Mouse (Mus musculus): ENCODE data around the gene Lamp1.

The Lamp1 gene

DNA sequence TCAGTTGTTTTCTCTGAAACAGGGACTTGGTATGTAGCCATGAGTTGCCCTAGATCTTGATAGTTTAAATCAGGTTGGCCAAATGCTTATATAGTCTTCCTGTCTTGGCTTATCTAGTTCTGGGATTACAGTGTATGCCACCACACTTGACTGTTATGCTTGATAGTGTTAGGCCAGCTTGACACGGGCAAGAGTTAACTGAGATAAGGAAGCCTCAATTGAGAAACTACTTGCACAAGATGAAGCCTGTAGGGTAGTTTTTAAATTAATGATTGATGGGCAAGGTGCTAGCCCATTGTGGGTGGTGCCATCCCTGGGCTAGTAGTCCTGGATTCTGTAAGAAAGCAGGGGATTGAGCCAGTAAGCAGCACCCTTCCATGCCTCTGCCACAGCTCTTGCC, 4.6 kb downstream of the Lamp1 start:
- DNase-seq (ENCODE audit: low read depth), result peak; percentile 55

DNA sequence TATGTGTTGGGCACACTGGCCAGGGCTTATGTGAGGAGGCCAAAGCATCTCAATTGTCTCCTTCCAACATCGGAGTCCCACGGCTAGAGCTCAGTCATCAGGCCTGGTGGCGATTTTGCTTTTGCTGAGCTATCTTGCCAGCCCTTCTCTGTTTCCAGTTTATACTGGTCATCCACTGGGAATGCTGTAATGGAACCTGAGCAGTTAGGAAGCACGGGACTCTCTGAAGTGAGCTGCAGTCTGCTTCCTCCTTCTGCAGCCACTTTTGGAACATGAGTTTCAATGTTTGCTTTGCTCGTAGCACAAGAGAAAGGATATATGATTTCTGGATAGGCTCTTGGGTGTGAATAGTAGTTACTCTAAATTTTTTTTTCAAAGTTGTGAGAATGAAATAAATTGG, 5.4 kb downstream of the Lamp1 start:
- DNase-seq (ENCODE audit: low read depth), result no peak

DNA sequence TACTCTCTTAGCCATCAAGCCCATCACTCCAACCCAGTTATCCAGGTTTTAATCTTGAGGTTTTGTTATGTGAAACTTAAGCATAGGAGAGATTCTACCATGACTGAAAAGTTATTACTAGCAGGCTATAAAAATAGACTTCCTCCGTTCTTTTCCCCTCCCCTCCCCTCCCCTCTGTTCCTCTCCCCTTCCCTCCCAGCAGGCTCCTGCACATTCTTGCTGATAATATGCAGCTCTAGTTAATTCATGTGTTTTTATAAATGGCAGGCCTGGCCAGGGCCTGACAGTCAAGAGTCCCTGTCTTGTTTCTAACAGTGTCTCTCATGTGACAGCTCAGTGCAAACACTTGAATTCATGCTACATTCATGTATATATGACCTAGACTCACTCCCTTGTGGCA, 11.5 kb downstream of the Lamp1 start:
- no peak for DNase-seq (ENCODE audit: low read depth)

DNA sequence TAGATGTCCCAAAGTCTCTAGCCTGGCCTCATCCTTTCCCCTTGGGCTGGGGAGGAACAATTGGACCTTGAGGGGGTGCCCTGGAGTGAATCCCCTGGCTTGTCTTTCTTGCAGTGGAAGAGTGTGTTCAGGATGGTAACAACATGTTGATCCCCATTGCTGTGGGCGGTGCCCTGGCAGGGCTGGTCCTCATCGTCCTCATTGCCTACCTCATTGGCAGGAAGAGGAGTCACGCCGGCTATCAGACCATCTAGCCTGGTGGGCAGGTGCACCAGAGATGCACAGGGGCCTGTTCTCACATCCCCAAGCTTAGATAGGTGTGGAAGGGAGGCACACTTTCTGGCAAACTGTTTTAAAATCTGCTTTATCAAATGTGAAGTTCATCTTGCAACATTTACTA, 15.3 kb downstream of the Lamp1 start:
- no peak for DNase-seq (ENCODE audit: low read depth)

DNA sequence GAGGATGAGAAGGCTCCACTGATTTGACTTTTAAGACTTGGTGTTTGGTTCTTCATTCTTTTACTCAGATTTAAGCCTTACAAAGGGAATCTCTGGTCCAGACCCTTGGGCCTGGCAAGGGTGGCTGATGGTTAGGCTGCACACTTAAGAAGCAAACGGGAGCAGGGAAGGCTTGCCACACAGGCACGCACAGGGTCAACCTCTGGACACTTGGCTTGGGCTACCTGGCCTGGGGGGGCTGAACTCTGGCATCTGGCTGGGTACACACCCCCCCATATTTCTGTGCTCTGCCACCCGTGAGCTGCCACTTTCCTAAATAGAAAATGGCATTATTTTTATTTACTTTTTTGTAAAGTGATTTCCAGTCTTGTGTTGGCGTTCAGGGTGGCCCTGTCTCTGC, 15.8 kb downstream of the Lamp1 start:
- no peak for DNase-seq (ENCODE audit: low read depth)

DNA sequence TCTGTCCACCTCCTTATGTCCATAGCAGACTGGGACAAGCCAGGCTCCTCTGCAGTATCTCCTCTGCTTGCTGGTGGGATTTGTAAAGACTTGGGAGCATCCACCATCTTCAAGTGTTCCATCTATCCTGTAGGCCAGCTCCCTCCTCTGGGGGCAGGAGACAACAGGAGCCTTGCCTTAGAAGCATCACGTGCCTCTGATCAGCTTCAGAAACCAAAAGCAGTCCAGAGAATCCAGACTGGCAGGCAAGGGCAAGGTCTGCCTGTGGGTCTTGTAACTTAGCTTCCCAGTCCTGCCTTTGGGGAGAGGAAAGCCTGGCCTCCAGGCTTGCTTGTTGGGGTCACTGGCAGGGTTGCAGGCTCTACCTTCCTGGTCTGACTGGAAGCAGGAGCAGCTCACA, 16.7 kb downstream of the Lamp1 start:
- DNase-seq (ENCODE audit: low read depth), result no peak

DNA sequence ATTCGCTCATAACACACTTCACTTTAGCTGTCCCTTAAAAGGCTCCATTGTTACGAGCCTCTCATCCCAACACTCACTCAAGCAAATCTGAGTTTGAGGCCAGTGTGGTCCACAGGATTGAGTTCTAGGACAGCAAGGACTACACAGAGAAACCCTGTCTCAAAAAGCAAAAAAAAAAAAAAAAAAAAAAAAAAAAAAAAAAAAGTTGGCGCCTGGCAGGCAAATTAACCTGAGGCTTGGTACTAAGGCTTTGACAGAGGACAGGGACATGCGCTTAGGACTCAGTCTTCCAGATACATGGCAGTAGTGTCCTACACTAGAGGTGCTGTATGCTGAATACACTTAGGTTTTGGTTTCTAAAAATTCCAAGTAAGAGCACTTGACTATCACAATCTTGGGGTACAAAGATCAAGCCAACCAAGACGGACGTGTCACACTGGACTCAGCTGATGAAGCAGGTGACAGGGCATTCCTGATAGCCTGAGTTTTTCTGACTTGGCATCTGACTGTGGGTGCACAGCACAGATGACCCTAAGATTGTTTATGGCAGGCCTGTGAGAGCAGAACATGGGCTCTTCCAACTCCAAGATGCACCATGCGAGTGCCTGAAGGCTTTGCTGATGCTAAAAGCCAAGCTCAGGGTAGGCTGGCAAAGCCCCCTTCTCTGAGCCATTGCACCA, 18.4 kb downstream of the Lamp1 start:
- DNase-seq (ENCODE audit: low read depth), result no peak

DNA sequence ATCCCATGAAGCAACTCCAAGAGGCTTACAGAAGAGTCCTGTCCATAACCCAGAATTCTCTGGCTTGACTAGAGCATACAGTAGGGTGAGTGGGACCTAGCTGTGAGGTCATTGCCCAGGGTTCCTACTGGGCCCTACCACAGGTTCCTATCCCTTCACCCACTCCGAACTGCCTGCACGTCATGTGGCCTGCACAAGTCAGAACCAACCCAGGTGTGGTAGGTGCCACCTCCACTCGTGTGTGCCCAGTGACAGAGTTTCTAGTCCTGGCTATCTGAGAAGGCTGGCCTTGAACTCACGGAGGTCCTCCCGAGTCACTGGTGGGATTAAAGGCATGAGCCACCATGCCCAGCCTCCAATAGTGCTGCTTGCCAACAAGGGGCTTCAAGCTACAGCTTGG, 19.2 kb downstream of the Lamp1 start:
- DNase-seq (ENCODE audit: low read depth), result no peak

DNA sequence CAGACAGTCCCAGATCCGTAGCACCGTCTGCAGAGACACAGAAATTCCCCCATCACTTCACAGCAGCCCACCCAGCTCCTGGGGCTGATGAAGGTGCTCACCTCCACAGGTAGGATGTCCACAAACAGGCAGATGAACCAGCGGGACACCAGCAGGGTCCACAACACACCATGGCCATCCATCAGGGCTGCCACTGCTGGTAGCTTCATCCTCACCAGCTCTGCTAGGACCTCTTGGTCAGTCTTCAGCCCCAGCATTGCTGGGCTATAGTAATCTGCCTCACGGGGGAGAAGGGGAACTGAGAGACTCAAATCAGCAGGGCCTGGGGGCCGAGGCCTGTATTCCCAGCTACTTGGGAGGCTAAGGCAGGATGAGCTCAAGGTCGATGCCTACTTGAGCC, 20.5 kb downstream of the Lamp1 start:
- no peak for DNase-seq (ENCODE audit: low read depth)

DNA sequence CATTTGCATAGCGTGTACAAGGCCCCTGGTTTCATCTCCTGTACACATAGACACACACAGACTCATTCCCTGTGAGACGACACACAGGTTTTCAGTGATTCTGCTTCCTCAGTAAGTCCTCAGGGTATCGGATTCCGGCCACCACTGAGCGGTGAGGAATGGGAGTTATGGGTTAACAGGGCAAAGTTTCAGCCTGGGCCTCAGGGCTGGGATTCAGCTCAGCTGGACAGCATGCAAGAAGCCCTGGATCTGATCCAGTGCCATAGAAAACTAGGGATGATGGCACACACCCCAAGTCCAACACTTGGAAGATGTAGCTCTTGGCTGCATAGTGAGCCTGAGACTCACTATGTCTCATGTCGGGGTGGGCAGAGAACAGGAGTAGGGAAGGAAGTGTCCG, 21.0 kb downstream of the Lamp1 start:
- DNase-seq (ENCODE audit: low read depth), result no peak

DNA sequence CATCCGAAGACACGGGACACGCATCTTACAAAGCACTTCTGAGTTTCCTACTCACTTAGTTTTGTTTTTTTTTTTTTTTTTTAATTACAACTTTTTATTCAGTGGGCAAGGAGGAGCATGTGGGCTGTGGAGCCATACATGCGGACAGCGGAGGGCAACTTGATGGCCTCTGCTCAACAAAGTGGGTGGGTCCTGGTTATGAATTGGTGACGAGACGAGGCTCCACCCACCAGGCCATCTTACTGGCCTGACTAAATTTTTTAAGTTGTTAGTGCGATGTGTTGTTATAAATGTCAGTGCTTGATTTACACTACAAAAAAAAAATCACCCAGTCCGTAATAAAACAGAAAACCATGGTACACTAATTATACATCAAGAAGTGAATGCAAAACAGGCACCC, 21.4 kb downstream of the Lamp1 start:
- no peak for DNase-seq (ENCODE audit: low read depth)

DNA sequence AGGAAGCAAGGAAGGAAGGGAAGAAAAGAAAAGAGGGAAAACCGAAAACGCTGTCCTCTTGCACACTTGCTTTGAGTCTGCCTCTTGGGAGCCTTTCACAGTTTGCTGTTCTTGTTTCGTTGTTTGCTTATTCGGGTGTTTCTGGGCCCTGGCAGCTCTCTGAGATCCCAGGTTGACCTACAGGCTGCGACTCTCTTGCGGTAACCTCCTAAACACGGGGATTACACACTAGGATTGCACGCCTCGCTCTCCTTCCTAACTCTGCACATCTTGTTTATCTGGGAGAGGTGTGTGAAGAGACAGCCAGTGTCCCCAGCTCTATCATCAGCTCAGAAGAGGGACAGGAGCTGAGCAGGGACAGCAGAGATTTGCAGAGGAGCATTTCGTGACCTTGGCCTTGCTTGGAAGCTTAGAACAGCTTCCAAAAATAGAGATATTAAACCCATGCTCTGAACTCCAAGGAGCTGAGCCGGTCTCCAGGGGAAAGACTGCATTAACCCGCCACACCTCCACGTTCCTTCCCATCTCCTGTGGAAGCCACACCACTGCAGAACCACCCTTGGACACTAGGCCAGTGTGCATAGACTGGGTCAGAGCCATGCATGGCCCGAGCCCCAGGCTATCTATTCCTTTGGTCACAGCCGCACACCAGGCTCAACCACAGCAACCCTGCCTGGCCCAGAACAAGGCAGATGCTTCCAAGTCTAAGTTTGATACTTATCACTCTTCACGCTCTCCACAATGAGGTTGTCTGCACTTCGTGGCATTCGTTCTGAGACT, 22.1 kb downstream of the Lamp1 start:
- DNase-seq (ENCODE audit: low read depth), result no peak

DNA sequence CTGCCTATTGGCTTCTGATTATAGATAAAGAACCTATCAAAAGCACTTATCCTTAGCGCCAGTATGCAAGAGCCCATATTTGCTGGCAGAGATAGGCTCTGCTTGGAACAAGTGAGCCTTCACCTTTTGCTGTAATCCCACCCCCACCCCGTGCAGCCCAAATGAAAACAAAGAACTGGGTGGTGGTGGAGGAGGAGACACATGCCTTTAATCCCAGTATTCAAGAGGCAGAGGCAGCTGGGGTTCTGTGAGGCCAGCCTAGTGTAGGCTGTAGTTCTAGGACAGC, 22.7 kb downstream of the Lamp1 start:
- no peak for DNase-seq (ENCODE audit: low read depth)

DNA sequence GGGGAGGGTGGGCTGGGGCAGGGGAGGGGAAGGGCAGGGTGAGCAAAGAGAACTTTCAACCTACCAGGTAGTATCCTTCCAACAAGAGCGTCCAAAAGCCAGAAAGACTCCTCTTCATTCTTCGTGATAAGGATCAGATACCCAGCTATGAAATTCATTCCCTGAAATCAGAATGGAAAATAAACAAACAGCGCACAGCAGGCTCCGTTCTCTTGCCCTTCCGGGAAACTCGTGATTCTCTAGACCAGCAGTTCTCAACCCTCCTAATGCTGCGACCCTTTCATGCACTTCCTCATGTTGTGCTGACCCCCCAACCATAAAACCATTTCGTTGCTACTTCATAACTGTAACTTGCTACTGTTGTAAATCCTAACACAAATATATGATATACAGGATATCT, 27.9 kb downstream of the Lamp1 start:
- no peak for DNase-seq (ENCODE audit: low read depth)

DNA sequence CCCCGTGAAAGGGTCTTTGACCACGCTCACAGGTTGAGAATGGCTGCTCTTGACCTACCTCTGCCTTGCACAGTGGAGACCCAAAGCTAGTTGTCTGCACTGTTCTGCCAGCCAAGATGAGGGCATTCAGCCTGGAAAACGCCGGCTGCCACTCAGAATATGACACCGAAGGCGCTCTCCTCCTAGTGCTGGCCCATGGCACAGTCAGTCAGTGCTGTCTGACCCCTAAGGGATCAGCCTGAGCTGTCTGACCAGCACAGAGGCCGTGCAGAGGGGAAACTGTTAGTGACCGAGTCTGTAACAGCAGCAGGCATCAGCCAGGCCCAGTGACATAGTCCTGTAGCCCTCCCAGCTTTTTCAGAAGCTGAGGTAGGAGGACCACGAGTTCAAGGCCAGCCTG, 28.3 kb downstream of the Lamp1 start:
- no peak for DNase-seq (ENCODE audit: low read depth)

DNA sequence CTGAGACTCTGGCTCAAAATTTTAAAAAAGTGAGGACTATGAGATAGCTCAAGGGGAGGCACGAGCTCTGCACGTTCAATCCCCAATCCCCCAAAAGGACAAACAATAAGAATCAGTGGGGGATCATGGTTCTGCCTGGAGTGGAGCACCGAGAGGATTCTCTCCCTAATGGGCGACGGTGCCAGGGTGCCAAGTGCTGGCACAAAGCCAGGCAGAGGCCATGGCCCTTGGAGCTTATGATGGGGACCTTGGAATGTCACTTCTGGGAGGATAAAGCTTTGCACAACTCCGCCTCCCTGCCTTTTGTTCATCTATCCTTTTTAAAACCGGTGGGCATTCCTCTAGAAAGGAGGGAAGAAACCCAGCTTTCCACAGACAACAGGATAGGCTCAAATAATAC, 28.7 kb downstream of the Lamp1 start:
- DNase-seq (ENCODE audit: low read depth), result no peak

DNA sequence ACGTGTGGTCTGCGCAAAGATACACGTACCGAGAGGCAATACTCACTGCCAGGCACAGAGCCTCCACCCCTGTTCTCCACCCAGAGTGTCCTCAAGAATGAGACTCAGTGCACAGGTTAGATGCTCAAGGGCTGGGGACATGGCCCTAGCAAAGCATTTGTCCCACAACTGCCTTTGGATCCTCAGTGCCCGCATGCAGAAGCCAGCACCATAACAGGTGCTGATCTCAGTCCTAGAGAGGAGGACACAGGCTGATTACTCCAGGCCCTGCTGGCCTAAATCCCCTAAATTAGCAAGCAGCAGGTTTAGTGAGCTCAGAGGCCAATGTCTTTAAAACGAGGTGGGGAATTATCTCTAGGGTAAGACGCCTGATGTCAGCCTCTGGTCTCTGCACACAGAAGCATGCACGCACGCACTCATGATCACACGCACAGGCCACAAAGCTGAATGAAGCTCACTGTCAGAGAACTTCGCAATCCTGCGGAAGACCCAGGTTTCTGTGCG, 29.1 kb downstream of the Lamp1 start:
- DNase-seq (ENCODE audit: low read depth), result no peak

DNA sequence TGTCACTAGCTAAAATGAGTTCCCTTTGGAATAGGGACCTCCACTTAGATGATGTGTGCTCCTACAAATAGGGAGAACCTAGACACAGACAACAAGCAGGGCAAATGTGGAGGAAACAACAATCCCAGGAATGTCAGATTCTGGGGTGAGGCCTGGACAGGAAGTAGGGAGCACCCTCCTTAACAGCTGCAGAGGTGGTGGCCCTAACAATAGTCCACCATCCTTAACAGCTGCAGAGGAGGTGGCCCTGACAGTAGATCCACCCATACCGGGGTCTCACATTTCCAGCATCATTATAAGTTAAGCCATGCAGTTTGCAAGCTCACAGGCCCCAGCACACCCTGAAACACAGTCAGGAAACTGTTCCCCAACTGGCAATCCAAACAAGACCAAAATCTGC, 29.9 kb downstream of the Lamp1 start:
- no peak for DNase-seq (ENCODE audit: low read depth)

DNA sequence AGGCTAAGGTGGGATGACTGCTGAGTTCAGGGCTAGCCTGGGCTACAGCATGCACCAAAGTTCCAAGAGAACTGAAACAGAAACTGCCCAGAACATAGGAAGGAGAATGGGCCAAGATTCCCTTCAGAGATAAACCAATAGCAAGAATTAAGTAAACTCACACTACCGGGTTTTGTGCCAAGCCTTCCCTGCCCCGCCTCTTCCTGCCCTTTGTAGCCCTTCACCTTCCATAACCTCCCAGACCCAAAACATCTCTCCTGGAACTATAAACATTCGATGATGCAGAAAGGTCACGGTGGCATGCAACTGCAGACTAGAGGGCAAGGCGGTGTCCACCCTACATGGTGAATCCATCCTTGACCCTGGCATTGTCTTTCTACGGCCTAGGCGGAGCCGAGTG, 31.3 kb downstream of the Lamp1 start:
- DNase-seq (ENCODE audit: low read depth), result no peak

DNA sequence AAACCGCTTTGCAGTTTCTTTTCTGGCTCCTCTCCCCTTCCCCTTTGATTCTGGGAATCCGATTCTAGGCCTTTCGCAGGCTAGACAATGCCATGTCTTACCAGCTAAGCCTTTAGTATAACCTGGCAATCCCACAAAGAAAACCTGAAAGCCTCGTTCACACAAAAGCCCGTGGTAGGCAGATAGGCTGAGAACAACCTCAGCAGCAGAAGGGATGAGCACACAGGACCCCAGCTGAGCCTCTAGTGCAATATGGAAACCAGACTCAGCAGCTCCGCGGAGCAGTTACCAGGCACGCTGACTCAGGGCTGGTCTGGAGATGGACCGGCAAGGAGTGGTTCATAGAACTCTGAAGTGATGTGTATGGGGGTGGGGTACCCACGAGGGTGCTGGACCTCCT, 35.9 kb downstream of the Lamp1 start:
- DNase-seq (ENCODE audit: low read depth), result no peak

DNA sequence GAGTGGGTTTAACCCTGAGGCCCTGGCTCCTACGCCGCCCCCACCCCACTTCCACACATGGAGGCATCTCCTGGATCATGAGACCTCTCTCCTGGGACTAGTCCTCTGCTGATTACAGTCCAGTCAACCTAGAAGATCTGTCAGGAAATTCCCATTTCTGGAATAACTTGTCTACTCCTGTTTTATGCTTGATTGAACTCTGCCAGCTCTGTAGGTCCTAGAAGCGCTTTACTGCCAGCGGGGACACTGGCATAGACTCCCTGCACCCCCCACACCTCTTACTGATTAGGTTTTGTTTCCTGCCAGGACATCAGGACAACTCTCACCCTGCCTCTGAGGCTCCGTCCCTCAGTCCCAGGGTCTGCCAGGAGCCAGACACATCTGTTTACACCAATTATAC, 38.5 kb downstream of the Lamp1 start:
- no peak for DNase-seq (ENCODE audit: low read depth)

DNA sequence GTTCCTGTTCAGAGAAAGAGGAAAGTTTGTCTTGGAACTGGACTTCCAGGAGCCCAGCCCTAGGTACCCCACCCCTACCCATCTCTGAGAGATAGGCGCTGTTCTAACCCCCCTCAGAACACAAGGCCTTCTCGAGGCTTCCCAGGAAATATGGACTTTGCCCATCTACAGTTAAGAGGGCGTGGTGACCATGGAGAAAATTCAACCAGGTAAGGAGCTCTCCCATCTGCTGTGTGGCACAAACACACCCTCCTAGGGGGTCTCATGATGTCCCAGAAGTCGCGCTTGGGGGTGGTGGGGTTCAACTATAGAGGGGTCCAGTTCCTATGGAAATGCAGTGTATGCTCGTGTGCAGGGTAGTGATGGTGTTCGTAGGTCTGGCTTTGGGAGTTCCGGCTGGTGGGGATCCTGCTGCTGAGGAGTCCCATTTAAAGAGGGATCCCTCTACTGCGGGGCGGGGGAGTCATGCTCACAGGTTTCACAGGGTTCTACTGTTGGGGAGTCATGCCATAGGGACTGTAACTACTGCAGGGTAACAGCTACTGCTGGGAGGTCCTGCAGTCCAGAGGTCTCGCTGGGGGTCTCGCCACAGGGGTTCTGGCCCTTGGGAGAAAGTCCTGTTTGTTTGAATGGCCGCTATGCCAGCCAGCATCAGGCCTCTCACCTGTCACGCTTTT, 40.6 kb downstream of the Lamp1 start:
- DNase-seq (ENCODE audit: low read depth), result no peak

DNA sequence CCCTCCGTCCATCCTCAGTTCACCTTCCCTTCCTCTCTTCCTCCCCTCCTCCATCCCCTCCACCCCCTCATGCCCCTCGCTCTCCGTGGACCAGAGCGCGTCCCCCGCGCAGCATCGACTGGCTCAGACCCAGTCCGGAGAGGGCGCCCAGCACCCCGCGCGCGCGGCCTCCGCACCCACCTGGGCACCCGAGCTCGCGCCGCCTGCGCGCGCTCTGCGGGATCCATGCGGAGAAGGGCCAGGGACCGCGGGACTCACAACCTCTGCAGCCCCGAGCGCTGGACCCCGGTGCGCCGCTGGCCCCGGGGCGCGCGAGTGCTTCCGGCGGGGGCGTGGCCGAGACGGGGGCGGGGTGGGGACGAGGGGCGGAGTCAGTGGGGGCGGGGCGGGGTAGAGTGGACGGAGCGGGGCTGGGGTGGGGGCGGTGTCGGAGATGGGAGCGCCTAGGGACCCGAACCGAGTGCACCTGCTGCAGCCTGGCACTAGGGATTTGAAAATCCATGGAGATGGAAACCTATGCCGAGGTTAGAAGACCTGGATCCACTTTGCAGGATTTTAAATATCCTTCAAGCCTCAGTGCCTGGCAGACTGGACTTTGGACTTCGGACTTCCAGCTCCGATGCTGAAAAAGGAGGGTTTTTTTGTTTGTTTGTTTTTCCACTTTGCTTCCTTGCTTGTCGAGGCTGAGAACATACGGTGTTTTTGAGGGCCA, 41.5 kb downstream of the Lamp1 start, which contains the start of gene Grtp1:
Gene Grtp1, minus strand, starts transcription at position 320 of the 712 bp plus-strand sequence.
- DNase-seq (ENCODE audit: low read depth), result no peak

All from c-Kit-positive CD71-positive TER-119-negative erythroid progenitor cells, embryonic 14.5 days (primary cell).